Mouse (Mus musculus): ENCODE measurements around the gene Abhd13. TPM values are rescaled to one million over a fixed set of nuclear protein-coding genes. Genes with fewer than 3 reads are reported as not detected.
A peak's percentile ranks its signal among the peaks of the same experiment; 100 is the strongest.

The Abhd13 gene
- 10 to 100 TPM; 22.8 to 25.1 TPM for total RNA-seq (2021)
- long read RNA-seq, experiment 1, full-length matches to known transcripts = 22 of 28 reads
- long read RNA-seq, experiment 1, partial matches to known transcripts = 0 of 28 reads
- long read RNA-seq, experiment 1, other reads (novel, unspliced or antisense) = 6 of 28 reads
- long read RNA-seq, experiment 2, full-length matches to known transcripts = 1 of 2 reads
- long read RNA-seq, experiment 2, partial matches to known transcripts = 0 of 2 reads
- long read RNA-seq, experiment 2, other reads (novel, unspliced or antisense) = 1 of 2 reads

DNA sequence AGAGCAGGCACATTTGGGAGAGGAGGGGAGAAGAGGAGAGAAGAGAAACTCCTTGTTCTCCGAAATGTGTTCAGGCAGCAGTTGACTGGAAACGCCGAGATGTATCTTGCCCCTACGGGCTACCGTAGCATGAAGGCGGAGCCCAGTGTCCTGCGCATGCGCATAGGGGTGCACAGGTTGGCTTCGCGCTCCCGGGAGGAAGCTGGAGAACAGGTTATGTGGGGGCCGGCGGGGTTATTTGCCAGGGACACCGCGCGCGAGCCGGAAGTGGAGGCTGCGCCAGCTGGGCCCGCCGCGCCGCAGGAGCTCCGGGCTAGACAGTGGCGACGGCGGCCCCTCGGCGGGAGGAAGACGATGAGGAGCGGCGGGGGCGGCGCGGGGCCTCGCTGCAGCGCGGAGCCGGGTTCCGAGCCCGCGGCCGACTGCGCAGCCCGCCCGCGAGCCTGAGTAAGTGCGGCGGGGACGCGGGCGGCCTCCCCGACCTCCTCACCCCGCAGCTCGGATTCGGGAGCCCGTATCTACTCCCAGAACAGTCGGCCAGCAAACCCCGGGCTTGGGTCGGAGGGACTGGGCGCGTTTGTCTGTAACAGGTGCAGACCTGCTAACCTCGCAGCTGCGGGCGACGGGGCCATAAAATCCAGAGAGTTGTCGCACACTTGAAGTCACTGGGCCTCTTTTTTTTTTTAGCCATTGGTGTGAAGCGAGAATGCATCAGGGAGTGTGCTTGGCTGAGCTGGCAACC, at the start of gene Abhd13, which contains the start of gene Lig4:
TSS of gene Abhd13 (plus strand) at position 135 of the 742 bp plus-strand sequence.
TSS of gene Lig4 (minus strand) at position 114 of the 742 bp plus-strand sequence.
- peak; percentile 98 to 99 for DNase-seq

DNA sequence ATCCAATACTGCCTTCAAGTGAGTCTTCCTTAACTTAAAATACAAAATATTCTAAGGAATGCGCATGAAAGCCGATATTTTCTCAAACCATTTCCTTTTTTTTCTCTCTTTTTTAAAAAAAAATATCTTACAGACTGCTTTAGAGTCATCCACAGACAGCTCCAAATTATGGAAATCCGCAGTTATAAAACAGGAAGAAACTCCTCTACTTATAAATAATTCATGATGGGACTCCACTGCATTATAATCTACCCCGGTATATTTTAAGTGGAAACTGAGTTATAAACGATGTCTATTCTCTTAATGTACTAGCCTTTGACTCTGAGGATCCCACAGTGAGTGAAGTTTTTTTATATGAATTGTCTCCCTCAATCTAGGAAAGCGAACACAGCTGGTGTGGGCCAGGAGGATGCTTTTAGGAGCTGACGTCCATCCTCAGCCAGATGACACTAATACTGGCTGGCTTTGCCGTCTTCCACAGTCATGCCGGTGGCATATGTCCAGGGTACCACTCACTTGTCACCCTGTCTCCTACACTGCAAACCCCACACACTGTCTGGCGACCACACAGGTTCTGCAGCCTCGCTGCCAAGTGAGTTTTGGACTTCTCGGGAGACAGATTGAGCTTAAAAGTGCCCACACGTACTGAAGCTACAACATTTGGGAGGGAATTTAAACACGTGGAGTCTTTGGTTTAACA, 47.6 kb upstream of the Abhd13 start:
- no peak for DNase-seq

DNA sequence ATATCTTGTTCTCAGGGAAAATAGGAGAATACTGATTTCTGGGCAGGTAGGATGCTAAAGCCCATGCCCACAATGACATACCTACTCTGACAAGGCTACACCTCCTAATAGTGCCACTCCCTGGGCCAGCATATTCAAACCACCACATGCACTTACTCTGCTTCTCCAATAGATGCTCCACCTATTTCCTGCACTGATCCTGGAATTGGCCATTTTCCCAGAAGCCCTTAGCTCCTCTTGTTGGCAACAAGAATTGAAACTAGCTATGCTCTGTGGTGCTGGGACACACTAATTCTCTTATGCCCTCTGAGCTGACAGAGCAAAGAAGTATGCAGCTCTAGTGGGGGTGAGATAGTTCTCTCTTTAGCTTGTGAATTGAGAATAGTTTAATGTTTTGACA, 44.8 kb upstream of the Abhd13 start:
- DNase-seq = no peak

DNA sequence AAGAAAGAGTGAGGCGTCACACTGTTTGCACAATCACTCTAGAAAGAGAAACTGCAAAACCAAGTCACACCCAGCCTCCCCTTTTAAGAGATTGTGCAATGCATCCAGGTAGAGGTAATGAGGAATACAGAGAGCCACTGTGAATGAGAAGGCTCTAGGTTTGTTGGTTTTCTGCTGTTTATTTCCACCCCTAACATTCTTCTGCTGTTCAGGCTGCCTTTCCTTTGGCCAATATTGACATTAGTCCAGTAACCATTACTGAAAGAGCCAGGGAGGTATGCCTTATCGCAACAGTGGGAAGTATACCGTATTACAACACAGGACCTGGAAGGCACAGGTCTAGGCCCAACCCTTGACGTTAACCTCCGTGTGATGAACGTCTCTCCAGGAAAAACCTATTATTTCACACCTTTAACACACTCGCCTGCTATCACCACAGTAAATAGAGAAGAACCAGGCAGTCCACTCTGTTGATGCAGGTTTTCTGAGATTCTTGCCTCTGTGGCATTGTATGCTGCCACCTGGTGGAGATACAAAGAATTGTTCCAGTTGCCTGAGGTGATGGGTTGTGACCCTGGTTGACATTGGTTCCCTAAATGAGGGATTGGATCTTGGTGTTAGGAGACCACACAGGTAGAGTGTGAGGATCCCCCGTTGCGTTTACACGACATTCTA, 42.5 kb upstream of the Abhd13 start:
- DNase-seq = peak; percentile 24 to 40

DNA sequence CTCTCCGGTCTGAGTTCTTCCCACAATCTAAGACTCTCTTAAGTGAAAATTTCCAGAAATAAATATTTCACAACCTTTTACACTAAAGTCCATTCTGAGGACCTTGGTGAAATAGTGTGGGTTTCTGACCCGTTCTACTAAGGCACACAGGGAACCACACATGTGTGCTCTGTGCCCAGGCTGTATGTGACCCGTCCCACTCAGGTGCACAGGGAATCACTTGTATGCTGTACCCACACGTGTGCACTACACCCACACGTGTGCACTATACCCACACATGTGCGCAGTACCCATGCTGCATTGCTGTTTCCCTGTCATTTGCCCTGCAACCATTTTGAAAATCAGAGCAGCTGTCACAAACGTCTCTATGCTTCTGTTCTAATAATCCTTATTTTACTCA, 41.9 kb upstream of the Abhd13 start:
- no peak for DNase-seq

DNA sequence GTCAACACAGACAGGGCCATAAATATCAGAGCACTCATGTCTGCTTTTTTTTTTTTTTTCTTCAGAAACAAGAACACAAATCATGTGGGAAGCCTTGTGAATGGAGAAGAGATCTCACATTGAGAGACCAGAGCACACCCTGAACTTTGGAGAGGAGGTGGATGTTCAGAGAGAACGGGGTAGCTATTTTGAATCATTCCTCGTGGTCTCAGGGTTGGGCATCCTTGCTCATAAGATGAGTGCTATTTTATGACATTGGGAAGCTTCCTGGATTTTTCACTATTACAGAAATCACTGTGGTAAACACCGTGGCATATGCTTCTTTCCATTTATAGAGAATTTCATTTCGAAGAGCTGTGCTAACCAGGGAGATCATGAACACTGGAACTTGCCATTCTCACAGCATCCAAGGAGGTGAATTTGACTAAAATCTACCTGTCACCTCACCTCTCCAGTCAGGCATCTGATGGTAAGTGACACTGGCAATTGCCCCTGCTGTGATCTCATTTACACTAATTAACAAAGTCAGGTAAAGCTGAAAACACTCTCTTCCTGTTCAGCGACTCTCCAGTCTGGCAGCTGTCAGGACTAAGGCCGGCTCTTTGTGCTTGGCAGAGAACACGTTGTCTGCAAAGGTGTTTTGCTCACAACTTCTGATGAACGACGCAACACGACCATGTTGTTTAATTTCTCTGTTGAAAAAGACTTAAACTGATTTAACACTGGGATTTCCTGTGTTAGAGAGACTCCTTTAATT, 28.2 kb upstream of the Abhd13 start:
- no peak for DNase-seq

DNA sequence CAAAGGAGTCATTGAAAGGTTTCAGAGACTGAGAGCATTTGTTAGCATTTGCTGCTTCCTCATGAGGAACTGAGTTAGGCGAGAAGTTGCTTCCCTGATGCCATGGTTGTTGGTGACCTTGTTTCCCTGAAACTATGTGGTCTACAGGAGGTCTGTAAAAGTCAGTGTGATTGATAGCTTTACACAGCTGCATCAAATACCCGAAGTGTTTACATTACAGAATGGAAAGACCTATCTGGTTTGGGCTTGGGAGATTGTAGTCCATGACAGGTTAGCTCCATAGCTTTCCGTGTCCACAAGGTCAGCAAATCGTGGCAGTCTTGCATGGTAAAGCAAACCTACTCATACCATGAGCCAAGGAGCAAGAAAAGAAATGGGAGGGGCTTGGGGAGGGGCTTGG, 19.2 kb upstream of the Abhd13 start:
- DNase-seq = no peak

DNA sequence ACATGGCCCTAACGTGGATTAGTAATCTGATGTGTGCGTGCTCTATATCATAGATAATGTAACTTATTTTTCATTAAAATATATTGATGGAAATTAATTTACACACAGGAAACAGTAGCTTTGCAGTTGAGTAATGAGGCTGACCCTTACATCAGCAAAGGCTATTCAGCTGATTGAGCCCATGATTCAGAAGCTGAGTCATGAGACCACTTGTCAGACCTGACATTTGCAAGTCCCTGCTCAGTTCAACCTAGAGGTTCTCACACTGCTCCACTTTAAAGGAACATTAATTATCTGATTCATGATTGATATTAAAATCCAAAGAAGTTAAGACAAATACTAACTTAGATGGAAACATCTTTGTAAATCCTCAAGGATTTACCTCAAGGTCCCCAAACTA, 17.6 kb upstream of the Abhd13 start:
- DNase-seq = peak; percentile 31 to 41

DNA sequence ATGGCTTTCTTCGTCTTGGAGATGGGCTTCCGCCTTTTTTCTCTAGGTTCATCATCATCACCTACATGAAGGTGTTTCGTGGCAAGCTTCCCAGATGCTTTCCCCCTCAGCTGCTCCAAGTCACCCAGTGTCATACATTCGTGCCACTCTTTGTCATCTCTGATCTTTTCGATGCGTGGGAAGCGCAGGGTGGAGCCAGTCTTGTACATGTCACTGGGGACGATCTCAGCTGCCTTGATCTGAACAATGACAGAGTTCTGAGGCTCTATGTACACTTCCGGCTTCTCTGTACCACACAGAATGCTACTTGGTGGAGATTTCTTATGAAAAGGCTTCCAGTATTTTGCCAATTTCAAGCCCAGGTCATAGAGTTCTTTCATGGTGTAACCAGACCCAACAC, 5.6 kb upstream of the Abhd13 start:
- no peak for DNase-seq

DNA sequence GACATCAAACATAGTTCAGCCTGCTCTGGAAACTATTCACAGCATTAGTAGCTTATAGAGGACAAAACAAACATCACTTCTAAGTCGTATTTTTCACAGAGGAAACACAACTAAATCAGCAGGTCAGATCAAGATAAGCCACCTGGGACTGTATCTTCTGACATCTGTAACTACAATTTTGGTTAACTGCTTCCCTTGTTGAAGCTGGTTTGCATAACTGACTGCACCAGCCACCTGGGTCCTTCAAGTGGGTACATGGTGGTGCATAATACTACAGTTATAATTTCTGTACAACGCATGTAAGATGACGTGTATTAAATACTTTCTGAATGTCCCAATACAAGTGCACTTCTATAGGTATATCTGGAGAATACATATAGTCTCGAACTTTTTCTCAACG, 2.2 kb upstream of the Abhd13 start:
- DNase-seq = no peak

DNA sequence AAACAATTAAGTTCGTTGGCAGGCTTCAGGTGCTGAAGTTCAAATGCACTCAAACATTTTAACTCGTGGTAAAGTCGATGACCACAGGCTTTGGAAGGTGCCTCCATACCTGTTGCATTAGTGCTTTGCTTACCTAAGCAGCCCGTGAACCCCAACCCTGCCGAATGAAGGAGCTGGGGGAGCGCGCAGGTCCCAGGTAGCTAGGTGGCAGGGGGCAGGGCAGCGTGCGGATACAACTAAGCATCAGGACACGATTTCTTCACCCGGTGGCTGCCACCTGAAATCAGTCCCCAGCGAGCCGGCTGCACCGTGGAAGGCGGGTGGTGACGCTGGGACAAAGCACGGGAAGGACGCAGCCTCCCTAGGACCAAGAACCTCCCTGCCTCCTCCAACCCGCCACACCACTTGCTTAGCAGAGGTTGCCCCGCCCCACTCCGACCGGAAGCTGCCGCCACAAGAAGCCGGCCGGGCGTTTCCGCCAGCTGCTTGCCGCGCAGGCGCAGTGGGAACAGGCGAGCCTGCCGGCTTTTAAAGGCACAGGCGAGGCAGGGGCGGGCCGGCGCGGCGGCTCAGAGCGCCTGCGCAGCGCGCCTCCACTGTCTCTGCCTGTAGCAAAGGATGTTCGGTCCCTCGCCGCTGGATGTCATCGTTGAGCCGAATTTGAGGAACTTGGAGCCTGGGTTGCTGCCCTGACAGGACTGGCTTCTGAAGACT, 1.5 kb upstream of the Abhd13 start:
- peak; percentile 99 for DNase-seq

DNA sequence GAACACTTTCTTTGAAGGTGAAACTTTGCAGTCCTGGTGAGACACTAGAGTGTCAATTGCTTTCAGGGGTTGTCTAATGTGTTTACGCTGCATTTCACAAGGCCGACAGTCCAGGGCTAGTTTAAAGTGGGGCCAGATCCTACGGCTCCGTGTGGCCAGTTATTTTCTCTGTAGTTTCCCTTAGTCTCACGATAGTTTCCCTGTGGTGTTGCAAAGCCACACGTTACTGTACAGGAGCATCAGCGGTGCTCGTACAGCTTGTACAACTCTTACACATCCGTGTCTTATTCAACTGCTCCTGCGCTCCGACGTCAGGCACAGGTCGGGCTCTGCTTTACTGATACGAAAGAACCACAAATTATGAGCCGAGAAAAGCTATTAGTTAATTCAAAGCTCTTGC, 491 bp upstream of the Abhd13 start:
- DNase-seq = peak in 1 of 2 experiments; percentile 8

DNA sequence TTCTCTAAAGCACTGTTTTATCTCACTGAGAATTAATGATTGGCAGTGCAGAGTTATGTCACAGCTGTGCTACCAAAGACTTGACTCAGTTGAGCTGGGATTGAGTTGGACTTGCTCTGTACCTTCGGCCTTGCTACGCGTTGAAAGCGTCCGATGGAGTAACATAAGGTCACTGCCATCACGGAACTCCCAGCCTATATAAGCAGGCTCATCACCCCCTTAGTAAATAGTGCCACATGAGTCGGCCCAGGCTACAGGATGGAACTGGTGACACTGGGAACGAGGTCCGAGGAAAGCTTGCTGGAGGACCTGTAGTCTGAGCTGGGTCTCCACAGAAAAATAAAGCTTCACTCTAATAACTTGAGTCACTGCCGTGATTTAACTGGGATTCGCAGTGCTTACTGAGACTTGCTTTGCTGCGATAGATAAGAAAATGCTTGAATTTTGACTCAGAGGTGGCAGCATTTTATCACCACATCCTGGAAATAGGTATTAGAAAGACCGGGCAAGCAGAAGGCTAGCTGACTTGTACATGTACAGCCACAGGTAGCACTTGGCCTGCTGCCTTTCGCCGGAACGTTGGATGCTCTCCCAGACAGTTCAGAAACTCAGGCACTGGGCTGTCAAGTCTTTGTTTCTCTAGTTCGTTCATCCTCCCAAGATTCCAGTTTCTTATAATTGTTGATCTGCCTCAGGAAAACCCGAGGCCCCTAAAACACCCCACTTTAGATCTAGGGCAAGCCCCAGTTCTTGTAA, 1.1 kb downstream of the Abhd13 start:
- DNase-seq = peak in 1 of 2 experiments; percentile 7

DNA sequence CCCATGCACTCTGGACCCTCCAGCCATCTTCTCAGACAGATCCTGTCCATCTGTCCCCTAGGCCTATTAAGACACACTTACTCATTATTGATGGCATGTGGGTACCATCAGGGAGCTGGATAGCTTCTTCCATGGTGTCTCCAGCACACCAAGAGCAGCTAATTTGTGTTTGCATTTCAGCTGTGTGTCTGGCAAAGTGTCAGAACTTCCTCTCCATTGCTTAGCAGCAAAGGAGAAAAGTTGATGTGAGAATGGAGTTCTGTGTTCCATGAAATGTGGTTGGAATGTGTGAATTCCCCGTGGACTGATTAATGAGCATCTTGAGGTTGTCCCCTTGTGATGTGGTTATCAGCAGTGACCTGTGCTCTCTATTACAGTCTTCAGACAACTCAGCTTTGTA, 2.2 kb downstream of the Abhd13 start:
- DNase-seq = no peak

DNA sequence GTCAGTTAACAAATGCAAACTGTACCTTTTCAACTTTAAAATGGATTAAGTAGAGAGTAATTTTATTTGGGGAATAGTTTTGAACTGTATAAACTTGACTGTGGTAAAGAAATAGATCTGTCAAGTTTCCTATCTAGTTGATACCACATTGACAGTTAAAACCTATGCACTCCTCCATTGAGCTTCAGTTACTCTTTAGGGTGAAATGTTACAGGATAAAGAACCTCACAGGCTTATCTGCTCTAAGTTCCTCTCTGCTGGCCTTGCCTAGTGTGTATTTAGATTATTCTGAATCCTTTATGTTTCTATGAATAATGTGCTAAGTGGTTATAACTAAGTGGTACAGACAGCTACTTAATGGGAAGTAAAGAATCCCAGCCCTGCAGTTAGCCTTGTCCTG, 2.7 kb downstream of the Abhd13 start:
- no peak for DNase-seq

DNA sequence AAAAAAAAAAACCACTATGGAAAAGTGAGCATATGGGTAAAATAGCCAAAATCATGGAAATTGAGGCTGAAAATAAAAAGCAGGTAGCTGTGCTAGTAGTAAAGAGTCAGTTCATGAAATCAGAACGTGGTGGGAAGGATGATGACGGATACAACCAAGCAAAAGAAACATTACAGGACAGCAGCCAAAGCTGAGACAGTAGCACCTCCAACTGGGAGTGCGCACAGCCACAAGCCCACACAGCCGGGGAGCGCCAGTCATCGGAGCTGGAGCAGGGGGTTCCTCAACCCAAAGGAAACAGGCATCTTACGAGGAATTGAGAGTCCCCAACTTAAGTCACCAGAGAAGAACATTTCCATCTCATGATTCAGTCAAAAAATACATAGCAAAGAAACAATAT, 26.6 kb downstream of the Abhd13 start:
- no peak for DNase-seq

DNA sequence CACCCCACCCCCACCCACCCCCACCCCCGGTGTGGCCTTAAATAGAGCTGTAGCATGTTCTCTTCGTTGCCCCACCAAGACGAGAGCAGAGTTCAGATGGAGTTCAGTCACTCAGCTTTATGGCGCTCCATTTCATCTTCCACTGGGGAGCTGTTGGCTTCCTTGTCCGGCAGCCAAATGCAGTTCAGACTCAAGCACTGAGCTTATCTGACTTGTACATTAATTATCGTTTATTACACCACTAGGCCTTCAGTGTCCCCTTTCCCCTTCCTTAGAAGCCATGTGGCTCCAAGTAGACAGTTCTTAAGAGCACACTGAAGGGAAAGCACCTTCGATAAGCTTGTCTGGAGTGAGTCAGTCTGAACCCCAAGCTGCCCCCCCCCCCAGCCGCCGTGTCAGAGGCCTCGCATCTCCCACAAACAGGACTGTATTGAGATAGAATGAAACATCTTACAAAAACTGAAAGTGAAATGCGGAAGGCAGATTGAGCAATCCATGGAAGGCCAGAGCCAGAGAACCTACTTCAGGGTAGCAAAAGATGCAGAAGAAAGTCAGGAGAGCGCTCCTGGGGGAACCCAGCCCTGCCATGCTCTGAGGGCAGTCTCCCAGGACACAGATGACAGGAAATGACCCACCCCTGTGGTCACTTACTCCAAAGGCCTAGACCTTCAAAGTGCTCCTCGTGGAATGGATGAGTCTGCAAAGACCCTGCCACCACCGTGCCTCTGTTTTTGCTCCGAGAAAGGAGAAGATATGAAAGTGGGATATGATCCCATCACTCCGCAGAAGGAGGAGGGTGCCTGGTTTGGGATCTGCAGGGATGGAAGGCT, 28.9 kb downstream of the Abhd13 start, which contains the start of gene Tnfsf13b:
TSS of gene Tnfsf13b (plus strand) at position 312 of the 830 bp plus-strand sequence.
- peak; percentile 20 to 32 for DNase-seq

DNA sequence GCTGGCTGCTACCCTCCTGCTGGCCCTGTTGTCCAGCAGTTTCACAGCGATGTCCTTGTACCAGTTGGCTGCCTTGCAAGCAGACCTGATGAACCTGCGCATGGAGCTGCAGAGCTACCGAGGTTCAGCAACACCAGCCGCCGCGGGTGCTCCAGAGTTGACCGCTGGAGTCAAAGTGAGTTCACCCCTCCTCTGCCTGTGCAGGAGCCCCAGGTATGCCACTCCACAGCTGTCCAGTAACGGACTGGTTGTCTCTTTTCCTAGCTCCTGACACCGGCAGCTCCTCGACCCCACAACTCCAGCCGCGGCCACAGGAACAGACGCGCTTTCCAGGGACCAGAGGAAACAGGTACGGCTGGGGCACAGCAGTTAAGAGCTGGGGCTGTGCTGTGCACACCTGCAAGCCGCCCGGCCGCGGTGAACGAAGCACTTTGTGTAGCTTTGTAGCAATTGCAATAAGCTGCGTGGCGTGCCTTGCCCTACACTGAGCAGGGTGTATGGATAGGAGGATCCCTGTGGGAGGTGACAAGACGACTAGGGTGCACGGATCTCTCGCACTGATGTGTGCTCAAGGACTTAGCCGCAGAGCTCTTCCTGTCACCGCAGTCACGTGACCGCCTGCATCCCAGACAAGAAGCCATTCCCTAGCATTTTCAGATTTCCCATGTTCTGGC, 29.6 kb downstream of the Abhd13 start:
- peak; percentile 53 to 59 for DNase-seq

DNA sequence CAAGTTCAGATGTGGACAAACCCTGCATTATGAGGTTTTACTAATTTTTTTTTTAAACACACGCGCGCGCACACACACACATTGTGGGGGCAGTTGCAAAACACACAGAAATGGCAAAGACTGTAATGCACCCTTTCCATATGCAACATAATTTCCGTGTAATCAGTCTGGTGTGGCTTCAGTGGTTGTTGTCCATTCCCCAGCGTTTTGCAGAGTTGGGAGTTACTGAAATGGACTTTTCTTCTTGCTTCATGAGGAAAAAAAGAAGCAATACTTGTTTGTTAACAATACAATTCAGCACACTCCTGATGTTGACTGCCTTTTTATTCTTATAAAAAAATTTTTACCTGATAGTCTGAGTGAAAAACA, 30.1 kb downstream of the Abhd13 start:
- DNase-seq = no peak

Data from adrenal gland, postnatal 36 days (tissue).